Mouse (Mus musculus): ENCODE measurements around the gene Arhgef39.

GRCm38 (mm10) chr4:43466872-43467271 is 32.6 kb downstream of the Arhgef39 start:
- TF ChIP-seq CTCF (conservative IDR thresholded peaks at IDR 0.05; ENCODE audit: low read length) (no peak), NANOG (IDR thresholded peaks at IDR 0.05; ENCODE audit: borderline replicate concordance, low read length) (no peak), POU5F1 (IDR thresholded peaks at IDR 0.05; ENCODE audit: borderline replicate concordance, low read length) (no peak)
